Mouse (Mus musculus): ENCODE measurements around the gene Dzank1. TPM values are rescaled to one million over a fixed set of nuclear protein-coding genes. Genes with fewer than 3 reads are reported as not detected.

The Dzank1 gene
- polyA plus RNA-seq, 1 experiment, result 0.12 TPM

GRCm38 (mm10) chr2:144545481-144545880 is 18.3 kb upstream of the Dzank1 start:
- WGBS, result 66% methylated on average over 1 of the region's 1 CpGs
- no peak overlapping the region for H3K4me3 ChIP-seq (ENCODE audit: extremely low read depth, insufficient read depth, insufficient read length)
- TF ChIP-seq CTCF (IDR thresholded peaks at IDR 0.05; ENCODE audit: extremely low read depth, insufficient read depth, insufficient read length, insufficient replicate concordance), result no peak
- no peak for TF ChIP-seq POLR2A (IDR thresholded peaks at IDR 0.05; ENCODE audit: low read depth, low read length)
- peaks cover 7% of the 10 kb centered on the region; the same call in 1 of the 2 replicates for H3K36me3 ChIP-seq (ENCODE audit: control insufficient read depth, insufficient read depth, low read length)
- H3K27ac ChIP-seq (ENCODE audit: insufficient read depth, low read length), result no peak overlapping the region
- no peaks in the 10 kb centered on the region for H3K4me1 ChIP-seq (ENCODE audit: control insufficient read depth, insufficient read depth, insufficient read length)
- no peaks in the 10 kb centered on the region for H3K27me3 ChIP-seq (ENCODE audit: control insufficient read depth, insufficient read depth, low read length)
- no peak for DNase-seq (ENCODE audit: low read depth in 1 of 2, low spot score in 2 of 2)

GRCm38 (mm10) chr2:144545061-144545460 is 17.8 kb upstream of the Dzank1 start:
- Histone ChIP-seq H3K36me3 (ENCODE audit: control insufficient read depth, insufficient read depth, low read length) (peaks cover 7% of the 10 kb centered on the region; the same call in 1 of the 2 replicates), H3K27me3 (ENCODE audit: control insufficient read depth, insufficient read depth, low read length) (no peaks in the 10 kb centered on the region), H3K4me3 (ENCODE audit: extremely low read depth, insufficient read depth, insufficient read length) (no peak overlapping the region), H3K4me1 (ENCODE audit: control insufficient read depth, insufficient read depth, insufficient read length) (no peaks in the 10 kb centered on the region), H3K27ac (ENCODE audit: insufficient read depth, low read length) (no peak overlapping the region)
- DNase-seq (ENCODE audit: low read depth in 1 of 2, low spot score in 2 of 2), result no peak
- 94% methylated on average over 2 of the region's 2 CpGs for WGBS
- TF ChIP-seq CTCF (IDR thresholded peaks at IDR 0.05; ENCODE audit: extremely low read depth, insufficient read depth, insufficient read length, insufficient replicate concordance) (no peak), POLR2A (IDR thresholded peaks at IDR 0.05; ENCODE audit: low read depth, low read length) (no peak)

- H3K27ac ChIP-seq (ENCODE audit: insufficient read depth, low read length), result no peak overlapping the region
- no peaks in the 10 kb centered on the region for H3K27me3 ChIP-seq (ENCODE audit: control insufficient read depth, insufficient read depth, low read length)
- TF ChIP-seq POLR2A (IDR thresholded peaks at IDR 0.05; ENCODE audit: low read depth, low read length) (no peak), CTCF (IDR thresholded peaks at IDR 0.05; ENCODE audit: extremely low read depth, insufficient read depth, insufficient read length, insufficient replicate concordance) (no peak)
- H3K4me3 ChIP-seq (ENCODE audit: extremely low read depth, insufficient read depth, insufficient read length), result no peak overlapping the region
- no peaks in the 10 kb centered on the region for H3K4me1 ChIP-seq (ENCODE audit: control insufficient read depth, insufficient read depth, insufficient read length)
- H3K36me3 ChIP-seq (ENCODE audit: control insufficient read depth, insufficient read depth, low read length), result peaks cover 10% of the 10 kb centered on the region; the same call in 1 of the 2 replicates
- 89% methylated on average over 6 of the region's 6 CpGs for WGBS
- DNase-seq (ENCODE audit: low read depth in 1 of 2, low spot score in 2 of 2), result no peak
Measured at GRCm38 (mm10) chr2:144544630-144545029, 17.4 kb upstream of the Dzank1 start.

DNA sequence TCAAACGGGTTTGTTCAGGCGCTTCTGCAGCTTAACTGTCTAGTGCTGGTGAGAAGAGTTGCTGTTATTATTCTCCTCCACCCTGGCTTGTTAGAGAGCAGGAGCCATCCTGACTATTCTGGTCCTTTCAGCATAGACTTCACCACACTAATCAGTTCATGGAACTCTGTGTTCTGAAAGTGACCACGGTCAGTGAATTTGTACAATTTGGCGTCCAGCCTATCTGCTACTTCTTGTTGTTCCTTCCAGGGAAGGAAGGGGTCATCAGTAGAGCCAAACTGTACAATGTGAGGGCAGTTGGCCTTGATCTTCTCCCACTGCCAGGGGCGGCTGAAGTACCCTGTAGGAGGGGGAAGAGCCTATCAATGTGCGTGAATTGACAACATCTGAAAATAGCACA is 16.5 kb upstream of the Dzank1 start:
- 86% methylated on average over 6 of the region's 6 CpGs for WGBS
- H3K27ac ChIP-seq (ENCODE audit: insufficient read depth, low read length), result no peak overlapping the region
- no peak for TF ChIP-seq POLR2A (IDR thresholded peaks at IDR 0.05; ENCODE audit: low read depth, low read length)
- TF ChIP-seq CTCF (IDR thresholded peaks at IDR 0.05; ENCODE audit: extremely low read depth, insufficient read depth, insufficient read length, insufficient replicate concordance), result no peak

DNA sequence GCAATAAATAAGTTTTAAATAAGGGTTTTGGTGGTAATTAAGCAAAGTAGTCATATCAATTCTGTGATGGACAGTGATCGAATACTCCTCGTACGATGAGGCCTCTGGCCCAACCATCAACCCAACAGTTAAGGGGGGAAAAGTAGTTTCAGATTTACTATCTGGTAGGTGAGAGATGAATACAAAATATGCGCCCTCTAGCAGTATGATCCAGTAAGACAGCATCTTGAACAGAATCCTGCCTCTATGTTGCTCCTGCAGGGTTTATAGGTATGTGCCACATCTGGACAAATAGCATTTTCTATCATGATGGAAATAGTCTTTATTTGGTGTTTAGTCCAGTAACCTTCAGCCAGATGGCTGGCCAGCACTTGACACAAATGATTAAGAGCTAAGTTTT is 14.0 kb upstream of the Dzank1 start:
- no peak for DNase-seq (ENCODE audit: low read depth in 1 of 2, low spot score in 2 of 2)
- TF ChIP-seq POLR2A (IDR thresholded peaks at IDR 0.05; ENCODE audit: low read depth, low read length) (no peak), CTCF (IDR thresholded peaks at IDR 0.05; ENCODE audit: extremely low read depth, insufficient read depth, insufficient read length, insufficient replicate concordance) (no peak)
- Histone ChIP-seq H3K27me3 (ENCODE audit: control insufficient read depth, insufficient read depth, low read length) (no peaks in the 10 kb centered on the region), H3K27ac (ENCODE audit: insufficient read depth, low read length) (no peak overlapping the region), H3K36me3 (ENCODE audit: control insufficient read depth, insufficient read depth, low read length) (peaks cover 29% of the 10 kb centered on the region), H3K4me3 (ENCODE audit: extremely low read depth, insufficient read depth, insufficient read length) (no peak overlapping the region), H3K4me1 (ENCODE audit: control insufficient read depth, insufficient read depth, insufficient read length) (no peaks in the 10 kb centered on the region)
- 83% methylated on average over 4 of the region's 4 CpGs for WGBS

More for the DNA sequence above, 16.5 kb upstream of the Dzank1 start:
- Histone ChIP-seq H3K4me1 (ENCODE audit: control insufficient read depth, insufficient read depth, insufficient read length) (no peaks in the 10 kb centered on the region), H3K36me3 (ENCODE audit: control insufficient read depth, insufficient read depth, low read length) (peaks cover 15% of the 10 kb centered on the region), H3K27me3 (ENCODE audit: control insufficient read depth, insufficient read depth, low read length) (no peaks in the 10 kb centered on the region), H3K4me3 (ENCODE audit: extremely low read depth, insufficient read depth, insufficient read length) (no peak overlapping the region)
- DNase-seq (ENCODE audit: low read depth in 1 of 2, low spot score in 2 of 2), result no peak

GRCm38 (mm10) chr2:144537123-144537522 is 9.9 kb upstream of the Dzank1 start:
- DNase-seq (ENCODE audit: low read depth in 1 of 2, low spot score in 2 of 2), result no peak
- H3K36me3 ChIP-seq (ENCODE audit: control insufficient read depth, insufficient read depth, low read length), result peaks cover 50% of the 10 kb centered on the region
- TF ChIP-seq CTCF (IDR thresholded peaks at IDR 0.05; ENCODE audit: extremely low read depth, insufficient read depth, insufficient read length, insufficient replicate concordance), result no peak
- TF ChIP-seq POLR2A (IDR thresholded peaks at IDR 0.05; ENCODE audit: low read depth, low read length), result no peak
- H3K4me3 ChIP-seq (ENCODE audit: extremely low read depth, insufficient read depth, insufficient read length), result no peak overlapping the region
- no peaks in the 10 kb centered on the region for H3K27me3 ChIP-seq (ENCODE audit: control insufficient read depth, insufficient read depth, low read length)
- no peaks in the 10 kb centered on the region for H3K4me1 ChIP-seq (ENCODE audit: control insufficient read depth, insufficient read depth, insufficient read length)
- 96% methylated on average over 7 of the region's 7 CpGs for WGBS
- no peak overlapping the region for H3K27ac ChIP-seq (ENCODE audit: insufficient read depth, low read length)

GRCm38 (mm10) chr2:144527821-144528174 is 584 bp upstream of the Dzank1 start:
- peak in 1 of 2 experiments; percentile 4 for DNase-seq (ENCODE audit: low read depth in 1 of 2, low spot score in 2 of 2)
- WGBS, result 2% methylated on average over 25 of the region's 25 CpGs
- Histone ChIP-seq H3K4me3 (ENCODE audit: extremely low read depth, insufficient read depth, insufficient read length) (peak overlapping the region; percentile 78), H3K27ac (ENCODE audit: insufficient read depth, low read length) (peak overlapping the region; percentile 96), H3K27me3 (ENCODE audit: control insufficient read depth, insufficient read depth, low read length) (no peaks in the 10 kb centered on the region; the same call in 1 of the 2 replicates), H3K4me1 (ENCODE audit: control insufficient read depth, insufficient read depth, insufficient read length) (peaks cover 5% of the 10 kb centered on the region), H3K36me3 (ENCODE audit: control insufficient read depth, insufficient read depth, low read length) (peaks cover 8% of the 10 kb centered on the region)
- no peak for TF ChIP-seq CTCF (IDR thresholded peaks at IDR 0.05; ENCODE audit: extremely low read depth, insufficient read depth, insufficient read length, insufficient replicate concordance)

Measured in spleen, adult 2 months (tissue).